Mouse (Mus musculus) forebrain, embryonic 11.5 days (tissue): ENCODE data around the gene Sergef. TPM values are rescaled to one million over a fixed set of nuclear protein-coding genes. Genes with fewer than 3 reads are reported as not detected.

Experiments used
- ATAC-seq: fragments of 200-750 bp; cut with Nextera tagmentation; replicated peaks from 2 replicates; pipeline ENCODE4 v1.8.0; 2017; ENCODE audit warnings: moderate TSS enrichment; ENCODE audit not compliant: low FRiP score
- DNase-seq: peaks from one replicate; pipeline ENCODE4 v3.0.0-alpha.2; 2017; ENCODE audit warnings: low spot score
- H3K27ac ChIP-seq: fragments of 300-500 bp; sonication (generic); 2 replicates; pipeline ENCODE4 v1.5.1; 2014; ENCODE audit warnings: low read depth, low read length
- H3K27me3 ChIP-seq: fragments of 300-500 bp; sonication (generic); 2 replicates; pipeline ENCODE4 v1.6.1; 2014; ENCODE audit warnings: mild to moderate bottlenecking, low read length, mixed read lengths; ENCODE audit not compliant: control insufficient read depth, insufficient read depth
- H3K36me3 ChIP-seq: fragments of 300-500 bp; sonication (generic); 2 replicates; pipeline ENCODE4 v1.6.1; 2014; ENCODE audit warnings: mild to moderate bottlenecking, low read length, moderate library complexity, mixed read lengths; ENCODE audit not compliant: control insufficient read depth, insufficient read depth
- H3K4me1 ChIP-seq: fragments of 300-500 bp; sonication (generic); replicated peaks from 2 replicates; pipeline ENCODE4 v1.6.1; 2014; ENCODE audit warnings: low read length, mixed read lengths; ENCODE audit not compliant: control insufficient read depth, insufficient read depth
- H3K4me2 ChIP-seq: fragments of 300-500 bp; sonication (generic); 2 replicates; pipeline ENCODE4 v1.6.1; 2014; ENCODE audit warnings: low read depth, mild to moderate bottlenecking, low read length, moderate library complexity, mixed read lengths; ENCODE audit not compliant: severe bottlenecking
- H3K4me3 ChIP-seq: fragments of 300-500 bp; sonication (generic); 2 replicates; pipeline ENCODE4 v1.5.1; 2014; ENCODE audit warnings: low read depth, low read length
- H3K9ac ChIP-seq: fragments of 300-500 bp; sonication (generic); 2 replicates; pipeline ENCODE4 v1.6.1; 2014; ENCODE audit warnings: low read length
- H3K9me3 ChIP-seq: fragments of 300-500 bp; sonication (generic); 2 replicates; pipeline ENCODE4 v1.6.1; 2016; ENCODE audit warnings: low read length, mixed read lengths; ENCODE audit not compliant: control insufficient read depth
- whole genome bisulfite sequencing: fragments of 180-500 bp; shearing (Covaris S2); extraction: QIAGEN DNeasy Blood & Tissue Kit; methylation state at CpG from one replicate; pipeline ENCODE4 v1.1.7; 2014; 5-methylcytosine and 5-hydroxymethylcytosine counted together
- polyA plus RNA-seq: library from polyadenylated mRNA; unstranded; fragments of >200 nt; fragmentation: Nextera tagmentation; extraction: Ambion mirVana; gene quantifications from 2 replicates; pipeline ENCODE4 v1.2.1, GENCODE M21; 2014

The Sergef gene
- polyA plus RNA-seq, 1 experiment from 2014 or later: 18.7 TPM

- WGBS: 51% methylated on average over 12 of the region's 12 CpGs
- DNase-seq (no peak), ATAC-seq (no peak)
- Histone ChIP-seq H3K9me3 (no peaks in the 10 kb centered on the region), H3K4me1 (no peaks in the 10 kb centered on the region), H3K27me3 (no peaks in the 10 kb centered on the region), H3K9ac (no peak overlapping the region), H3K36me3 (no peaks in the 10 kb centered on the region), H3K4me3 (no peak overlapping the region), H3K27ac (no peak overlapping the region), H3K4me2 (no peak overlapping the region)
These were observed 230.3 kb downstream of the Sergef start for GRCm38 (mm10) chr7:46409204-46409789.

- no peak for ATAC-seq
- H3K4me2 ChIP-seq: no peak overlapping the region
- no peak overlapping the region for H3K4me3 ChIP-seq
- WGBS: 87% methylated on average over 9 of the region's 9 CpGs
- H3K9me3 ChIP-seq: no peaks in the 10 kb centered on the region
- H3K27me3 ChIP-seq: no peaks in the 10 kb centered on the region
- H3K9ac ChIP-seq: no peak overlapping the region
- H3K36me3 ChIP-seq: no peaks in the 10 kb centered on the region
- no peak overlapping the region for H3K27ac ChIP-seq
- H3K4me1 ChIP-seq: no peaks in the 10 kb centered on the region
- DNase-seq: no peak
These were observed 231.0 kb downstream of the Sergef start for GRCm38 (mm10) chr7:46408606-46409005.

GRCm38 (mm10) chr7:46404756-46405155 is 234.9 kb downstream of the Sergef start:
- no peak for ATAC-seq
- H3K4me1 ChIP-seq: no peaks in the 10 kb centered on the region

GRCm38 (mm10) chr7:46403616-46404485 is 235.8 kb downstream of the Sergef start:
- Histone ChIP-seq H3K4me3 (no peak overlapping the region), H3K27me3 (peaks cover 11% of the 10 kb centered on the region), H3K9me3 (no peaks in the 10 kb centered on the region), H3K36me3 (no peaks in the 10 kb centered on the region), H3K9ac (no peak overlapping the region), H3K27ac (no peak overlapping the region), H3K4me2 (no peak overlapping the region), H3K4me1 (no peaks in the 10 kb centered on the region)
- 86% methylated on average over 15 of the region's 15 CpGs for WGBS
- DNase-seq: no peak
- no peak for ATAC-seq

More at GRCm38 (mm10) chr7:46404756-46405155, 234.9 kb downstream of the Sergef start:
- H3K9me3 ChIP-seq: no peaks in the 10 kb centered on the region
- no peak for DNase-seq
- WGBS: 92% methylated on average over 7 of the region's 7 CpGs
- H3K27me3 ChIP-seq: peaks cover 3% of the 10 kb centered on the region; the same call in 1 of the 2 replicates
- no peak overlapping the region for H3K4me3 ChIP-seq
- H3K9ac ChIP-seq: no peak overlapping the region
- no peaks in the 10 kb centered on the region for H3K36me3 ChIP-seq
- H3K27ac ChIP-seq: no peak overlapping the region
- no peak overlapping the region for H3K4me2 ChIP-seq

- Histone ChIP-seq H3K36me3 (no peaks in the 10 kb centered on the region), H3K9ac (no peak overlapping the region), H3K4me3 (no peak overlapping the region), H3K4me2 (no peak overlapping the region), H3K27ac (no peak overlapping the region), H3K9me3 (no peaks in the 10 kb centered on the region), H3K4me1 (peaks cover 7% of the 10 kb centered on the region), H3K27me3 (peaks cover 33% of the 10 kb centered on the region)
- no peak for ATAC-seq
- no peak for DNase-seq
- WGBS: 76% methylated on average over 3 of the region's 3 CpGs
These were observed 238.0 kb downstream of the Sergef start for GRCm38 (mm10) chr7:46401371-46402180.

- H3K9me3 ChIP-seq: no peaks in the 10 kb centered on the region
- ATAC-seq (no peak), DNase-seq (no peak)
- H3K4me2 ChIP-seq: no peak overlapping the region
- H3K9ac ChIP-seq: no peak overlapping the region
- H3K36me3 ChIP-seq: no peaks in the 10 kb centered on the region
- H3K27me3 ChIP-seq: peaks cover 45% of the 10 kb centered on the region
- 61% methylated on average over 8 of the region's 8 CpGs for WGBS
- H3K27ac ChIP-seq: no peak overlapping the region
- peaks cover 10% of the 10 kb centered on the region for H3K4me1 ChIP-seq
- H3K4me3 ChIP-seq: no peak overlapping the region
These were observed 239.3 kb downstream of the Sergef start for GRCm38 (mm10) chr7:46400346-46400745.

GRCm38 (mm10) chr7:46399676-46400075 is 239.9 kb downstream of the Sergef start:
- DNase-seq (no peak), ATAC-seq (no peak)
- no peak overlapping the region for H3K4me2 ChIP-seq
- H3K4me3 ChIP-seq: no peak overlapping the region
- H3K4me1 ChIP-seq: peaks cover 10% of the 10 kb centered on the region
- H3K9ac ChIP-seq: no peak overlapping the region
- WGBS: 71% methylated on average over 1 of the region's 1 CpGs
- H3K36me3 ChIP-seq: no peaks in the 10 kb centered on the region
- H3K27me3 ChIP-seq: peaks cover 51% of the 10 kb centered on the region
- H3K9me3 ChIP-seq: no peaks in the 10 kb centered on the region
- H3K27ac ChIP-seq: no peak overlapping the region

GRCm38 (mm10) chr7:46398612-46399011 is 241.0 kb downstream of the Sergef start:
- Histone ChIP-seq H3K4me1 (peaks cover 10% of the 10 kb centered on the region), H3K9me3 (no peaks in the 10 kb centered on the region), H3K27ac (no peak overlapping the region), H3K4me2 (no peak overlapping the region), H3K4me3 (no peak overlapping the region), H3K9ac (no peak overlapping the region), H3K36me3 (no peaks in the 10 kb centered on the region), H3K27me3 (peaks cover 55% of the 10 kb centered on the region)
- 69% methylated on average over 4 of the region's 4 CpGs for WGBS
- ATAC-seq: no peak
- no peak for DNase-seq
